Mouse (Mus musculus) cerebellum, postnatal 10 days (tissue): ENCODE data around the gene Zfand3.
A peak's percentile ranks its signal among the peaks of the same experiment; 100 is the strongest.

Experiments
- DNase-seq, 2 experiments: peaks; one replicate each; pipeline ENCODE4 v3.0.0; 2021; ENCODE audit warnings: mixed read lengths in 2 of 2

Zfand3 gene

GRCm38 (mm10) chr17:30232698-30233097 is 228.2 kb downstream of the Zfand3 start:
- peak; percentile 60 to 65 for DNase-seq

GRCm38 (mm10) chr17:30235380-30235779 is 230.8 kb downstream of the Zfand3 start:
- DNase-seq: no peak

GRCm38 (mm10) chr17:30236611-30237010 is 232.1 kb downstream of the Zfand3 start:
- DNase-seq: no peak

GRCm38 (mm10) chr17:30237600-30237999 is 233.1 kb downstream of the Zfand3 start:
- DNase-seq: no peak

- DNase-seq: peak in 1 of 2 experiments; percentile 65
These were observed 234.9 kb downstream of the Zfand3 start for GRCm38 (mm10) chr17:30239458-30239857.

GRCm38 (mm10) chr17:30240659-30241058 is 236.1 kb downstream of the Zfand3 start:
- peak; percentile 59 to 72 for DNase-seq

- peak in 1 of 2 experiments; percentile 62 for DNase-seq
These were observed 236.5 kb downstream of the Zfand3 start for GRCm38 (mm10) chr17:30241061-30241460.

- DNase-seq: peak; percentile 65 to 75
These were observed 237.3 kb downstream of the Zfand3 start for GRCm38 (mm10) chr17:30241720-30242322.

GRCm38 (mm10) chr17:30242647-30243046 is 238.1 kb downstream of the Zfand3 start:
- peak; percentile 54 to 60 for DNase-seq

- no peak for DNase-seq
These were observed 239.0 kb downstream of the Zfand3 start for GRCm38 (mm10) chr17:30243540-30243939.

GRCm38 (mm10) chr17:30244651-30245307 is 240.2 kb downstream of the Zfand3 start:
- peak in 1 of 2 experiments; percentile 44 for DNase-seq

- DNase-seq: no peak
These were observed 240.8 kb downstream of the Zfand3 start for GRCm38 (mm10) chr17:30245308-30245706.

GRCm38 (mm10) chr17:30253028-30253427 is 248.5 kb downstream of the Zfand3 start:
- no peak for DNase-seq

- no peak for DNase-seq
These were observed 249.4 kb downstream of the Zfand3 start for GRCm38 (mm10) chr17:30253924-30254323.

- peak in 1 of 2 experiments; percentile 41 for DNase-seq
These were observed 251.5 kb downstream of the Zfand3 start for GRCm38 (mm10) chr17:30255928-30256560.

- DNase-seq: no peak
These were observed 253.9 kb downstream of the Zfand3 start for GRCm38 (mm10) chr17:30258480-30258879.

- DNase-seq: peak in 1 of 2 experiments; percentile 34
These were observed 255.4 kb downstream of the Zfand3 start for GRCm38 (mm10) chr17:30259938-30260337.
